Mouse (Mus musculus) right cerebral cortex, postnatal 25 days (tissue): ENCODE measurements around the gene Safb2.
A peak's percentile ranks its signal among the peaks of the same experiment; 100 is the strongest.
"Not testable (repeated sequence)": the region's sequence is repeated elsewhere in the genome, so short reads cannot be mapped to it uniquely, and the experiment has no call there.

ENCODE experiments used
- DNase-seq: peaks from one replicate; pipeline ENCODE4 v3.0.0; 2022

The Safb2 gene

DNA sequence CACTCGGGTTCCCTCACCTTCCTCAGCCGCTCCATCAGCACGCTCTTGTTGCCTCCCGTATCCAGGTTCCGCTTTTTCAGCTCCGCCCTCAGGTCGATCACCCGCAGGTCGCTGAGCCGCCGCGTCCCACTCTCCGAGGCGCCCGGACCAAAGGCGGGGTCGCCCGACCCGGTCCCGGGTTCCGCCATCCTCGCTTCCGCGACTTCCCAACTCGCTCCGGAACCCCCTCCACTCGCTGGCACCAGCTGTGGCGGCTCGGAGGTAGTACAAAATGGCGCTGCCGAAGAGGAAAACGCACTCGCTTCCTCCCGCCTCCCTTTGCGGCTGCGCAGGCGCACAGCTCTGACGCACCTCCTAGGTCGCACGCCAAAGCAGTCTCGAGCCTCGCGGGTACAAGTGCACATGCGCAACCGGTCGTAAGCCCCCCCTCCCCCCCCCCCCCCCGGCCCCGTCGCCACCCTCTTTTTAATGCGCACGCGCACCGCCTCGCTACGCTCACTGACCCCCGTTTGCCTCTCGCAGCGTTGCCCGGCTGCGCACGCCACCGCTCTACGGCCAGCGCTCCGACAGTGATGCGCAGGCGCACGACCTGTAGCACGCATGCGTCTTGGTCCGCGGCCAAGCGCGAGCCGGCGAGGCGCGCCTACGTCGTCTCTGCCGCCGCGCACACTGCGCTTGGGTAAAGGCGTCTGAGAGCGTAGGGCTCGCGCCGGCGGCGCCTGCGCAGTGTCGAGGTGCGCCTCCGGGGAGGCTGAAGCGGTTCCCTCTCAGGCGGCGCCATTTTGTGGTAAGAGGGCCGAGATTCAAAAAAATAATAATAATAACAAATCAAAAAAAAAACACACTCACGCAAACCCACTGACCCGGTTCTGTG lies at the start of gene Safb2, which contains the start of gene Safb:
Gene Safb2 (minus strand): TSS at position 329 of the 874 bp plus-strand sequence.
Gene Safb (plus strand): TSS at position 569 of the 874 bp plus-strand sequence.
- peak; percentile 100 for DNase-seq

DNA sequence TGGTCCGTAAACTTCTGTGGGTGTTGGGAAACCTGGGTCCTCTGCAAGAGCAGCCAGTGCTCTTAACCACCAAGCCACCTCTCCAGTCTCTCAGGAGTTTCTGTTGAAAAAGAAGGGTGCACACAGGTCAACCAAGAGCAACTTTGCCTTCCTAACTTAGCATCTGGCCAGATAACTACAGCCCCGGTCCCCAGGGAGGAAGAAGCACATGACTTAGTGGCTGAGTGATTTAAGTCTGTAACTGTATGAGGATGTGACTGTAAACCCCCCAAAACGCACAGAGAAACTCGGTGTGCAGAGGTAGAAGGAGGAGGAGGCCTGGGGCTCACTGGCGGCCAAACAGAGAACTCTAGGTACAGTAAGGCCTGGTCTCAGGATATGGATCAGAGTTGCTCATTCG lies 49.6 kb upstream of the Safb2 start:
- DNase-seq: no peak

DNA sequence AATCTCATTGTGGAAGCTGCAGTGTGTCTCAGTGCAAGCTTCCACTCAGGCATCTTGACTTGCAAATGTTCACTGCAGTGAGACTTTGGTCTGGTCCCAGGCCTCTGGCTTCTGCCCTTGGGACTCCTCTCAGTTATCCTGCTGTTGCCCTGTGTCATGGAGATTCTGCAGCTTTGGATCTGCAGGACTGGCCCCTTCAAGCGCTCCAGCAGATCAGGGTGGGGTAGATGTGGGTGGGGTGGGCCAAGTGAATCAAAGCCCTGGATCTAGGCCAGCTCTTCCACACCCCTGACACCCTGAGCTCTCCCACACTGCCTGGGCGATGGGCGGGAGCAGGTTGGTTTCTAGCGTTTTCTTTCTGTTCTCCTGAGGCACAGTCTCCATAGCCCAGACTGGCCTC lies 47.4 kb upstream of the Safb2 start:
- DNase-seq: no peak

DNA sequence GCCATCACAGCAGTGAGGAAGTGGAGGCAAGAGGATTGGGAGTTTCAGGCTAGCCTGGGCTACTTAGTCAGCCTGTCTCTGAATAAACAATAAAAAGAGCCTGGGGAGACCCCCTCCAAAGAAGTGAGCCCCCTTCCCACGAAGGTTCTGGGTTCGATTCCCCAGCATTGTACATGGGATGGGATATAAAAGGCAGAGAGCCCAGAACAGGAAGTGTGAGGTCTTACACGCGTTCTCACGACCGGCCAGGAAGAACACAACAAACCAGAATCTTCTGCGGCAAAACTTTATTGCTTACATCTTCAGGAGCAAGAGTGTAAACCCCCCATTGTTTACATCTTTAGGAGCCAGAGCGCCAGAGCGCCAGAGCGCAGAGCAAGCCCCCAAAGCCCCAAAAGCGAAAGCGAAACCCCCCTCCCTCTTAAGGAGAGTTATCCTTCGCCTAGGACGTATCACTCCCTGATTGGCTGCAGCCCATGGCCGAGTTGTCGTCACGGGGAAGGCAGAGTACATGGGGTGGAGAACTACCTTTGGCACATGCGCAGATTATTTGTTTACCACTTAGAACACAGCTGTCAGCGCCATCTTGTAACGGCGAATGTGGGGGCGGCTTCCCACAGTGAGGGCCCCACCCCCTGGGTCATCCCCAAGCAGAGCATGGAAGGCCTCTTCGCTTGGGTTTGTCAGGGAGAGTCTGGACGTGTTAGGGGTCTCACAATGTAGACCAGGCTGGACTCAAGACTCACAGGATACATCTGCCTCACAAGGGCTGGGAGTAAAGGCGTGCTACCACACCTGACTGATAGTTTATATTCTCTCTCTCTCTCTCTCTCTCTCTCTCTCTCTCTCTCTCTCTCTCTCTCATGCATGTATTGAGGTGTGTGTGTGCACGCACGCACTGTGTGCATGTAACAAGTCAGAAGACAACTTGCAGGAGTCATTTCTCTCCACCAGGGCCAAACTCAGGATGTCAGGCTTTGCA lies 45.7 kb upstream of the Safb2 start:
- DNase-seq: not testable (repeated sequence)

DNA sequence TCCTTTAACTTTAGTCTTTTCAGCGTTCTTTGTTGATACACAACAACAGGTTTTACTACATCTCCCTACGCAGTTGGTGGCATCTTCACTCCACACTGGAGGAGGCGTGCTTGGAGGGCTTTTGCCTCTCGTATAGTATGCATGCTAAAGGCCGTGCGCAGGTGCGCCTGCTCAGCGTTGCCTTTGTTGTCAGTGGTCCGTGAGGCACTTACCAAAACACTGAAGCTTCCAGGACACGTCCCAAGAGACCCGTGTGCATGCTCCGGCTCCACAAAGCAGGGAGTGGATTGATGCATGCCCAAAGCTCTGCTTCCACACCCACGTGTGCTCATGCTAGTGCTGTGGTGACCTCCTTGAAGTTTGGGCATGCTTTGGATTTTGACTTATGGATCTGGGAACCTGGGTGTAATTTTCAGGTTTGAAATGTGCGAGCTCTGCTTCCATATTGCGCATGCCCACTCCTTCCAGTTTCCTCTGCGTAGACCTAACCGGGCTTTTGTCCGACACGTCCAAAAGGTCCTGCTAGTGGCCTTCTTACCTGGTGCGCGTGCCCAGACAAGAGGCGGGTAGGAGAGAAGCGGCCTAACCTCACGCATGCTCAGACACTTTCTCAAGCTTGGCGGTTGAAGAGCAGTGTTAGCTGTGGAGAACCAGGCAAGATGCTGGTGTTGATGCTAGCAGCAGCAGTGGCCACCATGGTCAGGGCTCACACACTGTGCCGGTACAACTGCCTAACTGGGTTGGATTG lies 43.3 kb upstream of the Safb2 start, which contains the start of gene Catsperd:
Gene Catsperd (plus strand): TSS at position 614 of the 748 bp plus-strand sequence.
- DNase-seq: no peak

DNA sequence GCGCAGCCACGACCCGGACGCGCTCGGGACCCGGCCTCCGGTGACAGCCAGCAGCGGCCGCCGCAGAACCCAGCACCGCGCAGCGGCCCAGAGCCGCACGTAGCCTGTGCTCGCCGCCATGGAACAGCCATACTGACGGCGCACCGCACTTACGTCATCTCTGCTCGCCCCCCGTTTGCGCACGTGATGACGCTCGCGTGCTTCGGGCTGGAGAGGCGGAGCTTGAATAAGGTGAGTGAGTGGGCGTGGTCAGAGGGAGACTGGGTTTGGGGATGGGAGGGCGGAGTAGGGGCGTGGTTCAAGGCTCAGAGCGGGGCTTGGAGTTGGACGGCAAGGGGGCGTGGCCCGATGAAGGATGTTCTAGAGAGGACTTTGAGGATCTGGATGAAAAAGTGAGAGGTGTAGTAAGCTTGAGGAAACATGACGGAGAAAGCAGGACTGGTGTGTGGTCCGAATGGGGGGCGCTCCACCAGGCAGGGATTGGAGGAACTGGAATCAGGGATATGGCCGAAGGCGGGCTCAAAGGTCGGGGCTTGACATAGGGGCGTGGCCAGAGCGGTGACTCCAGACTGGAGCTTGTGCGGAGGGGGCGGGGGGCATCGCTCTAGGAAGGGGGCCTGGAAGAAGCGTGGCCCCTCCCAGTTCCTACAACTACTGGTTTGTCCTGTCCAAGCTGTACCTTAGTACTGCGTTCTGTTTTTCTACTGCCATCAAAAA lies 42.5 kb upstream of the Safb2 start, which contains the start of gene Lonp1:
Gene Lonp1 (minus strand): TSS at position 134 of the 717 bp plus-strand sequence.
- peak; percentile 95 for DNase-seq

DNA sequence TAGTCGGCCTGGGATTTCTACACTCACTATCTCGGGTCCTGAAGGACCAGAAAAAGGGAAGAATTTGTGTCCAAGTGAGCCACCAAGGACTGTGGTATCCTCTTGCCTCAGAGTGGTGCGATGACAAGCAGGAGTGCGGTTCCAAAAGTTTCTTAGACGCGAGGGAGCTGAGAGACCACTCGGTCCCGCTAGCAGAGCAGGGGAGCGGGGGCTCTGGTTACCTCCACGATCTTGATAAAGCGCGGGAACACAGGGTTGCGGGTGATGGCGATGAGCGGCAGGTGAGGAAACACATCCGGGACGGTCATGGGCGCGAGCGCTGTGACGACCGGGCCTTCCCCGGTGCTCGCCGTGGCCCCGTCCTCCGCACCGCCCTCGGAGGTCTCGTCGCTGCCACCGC lies 41.9 kb upstream of the Safb2 start:
- peak; percentile 45 for DNase-seq

DNA sequence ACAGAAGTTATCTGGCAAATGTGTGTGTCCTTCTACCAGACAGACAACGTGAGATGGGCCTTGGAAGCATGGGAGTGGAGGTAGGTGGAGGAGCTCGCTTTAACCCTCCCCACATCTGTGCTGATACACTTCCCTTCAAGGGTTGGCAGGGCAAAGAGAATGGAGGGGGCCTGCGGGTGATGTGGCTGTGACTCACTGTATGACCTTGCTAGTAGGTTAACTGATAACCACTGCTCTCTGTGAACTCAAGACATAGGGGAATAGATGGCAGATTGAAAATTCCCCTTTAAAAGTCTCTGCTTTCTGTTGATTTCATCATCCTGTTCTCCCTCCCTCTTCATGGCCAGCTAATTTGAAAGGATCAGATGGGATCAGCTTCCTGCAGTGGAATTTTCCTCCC lies 41.1 kb upstream of the Safb2 start:
- no peak for DNase-seq

DNA sequence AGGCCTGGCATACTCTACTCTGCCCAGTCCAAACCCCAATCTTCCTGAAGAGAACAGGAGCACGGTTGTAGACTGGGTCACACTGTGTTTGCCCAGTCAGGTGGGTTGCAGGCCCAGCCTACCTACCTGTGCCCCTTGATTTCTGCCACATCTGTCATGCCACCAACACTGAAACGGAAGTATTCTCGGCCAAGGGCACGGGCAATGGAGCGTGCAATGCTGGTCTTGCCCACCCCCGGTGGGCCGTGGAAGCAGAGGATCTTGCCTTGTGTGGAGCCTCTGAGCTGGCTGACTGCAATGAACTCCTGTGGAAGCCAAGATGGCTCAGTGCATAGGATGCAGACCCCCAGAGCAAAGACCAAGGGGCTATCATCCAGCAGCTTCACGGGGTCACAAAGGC lies 33.2 kb upstream of the Safb2 start:
- no peak for DNase-seq

DNA sequence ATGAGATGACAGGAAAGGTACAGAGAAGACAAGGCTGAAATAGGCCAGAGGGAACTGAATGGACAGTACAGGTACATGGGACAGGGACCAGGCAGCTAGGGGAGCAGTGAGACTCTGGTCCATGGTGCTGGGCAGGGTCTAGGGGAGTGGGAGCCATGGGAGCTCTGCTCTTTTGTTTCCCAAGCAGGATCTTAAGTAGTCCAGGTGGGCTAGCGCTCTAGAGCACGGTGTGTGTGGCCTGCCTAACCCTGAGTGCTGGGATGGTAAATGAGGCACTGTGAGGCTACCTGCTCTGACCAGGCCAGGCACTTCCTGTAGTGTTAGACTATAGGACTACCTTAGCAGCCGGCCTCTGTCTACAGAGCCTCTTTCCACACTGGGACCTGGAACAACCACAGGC lies 32.3 kb upstream of the Safb2 start:
- no peak for DNase-seq

DNA sequence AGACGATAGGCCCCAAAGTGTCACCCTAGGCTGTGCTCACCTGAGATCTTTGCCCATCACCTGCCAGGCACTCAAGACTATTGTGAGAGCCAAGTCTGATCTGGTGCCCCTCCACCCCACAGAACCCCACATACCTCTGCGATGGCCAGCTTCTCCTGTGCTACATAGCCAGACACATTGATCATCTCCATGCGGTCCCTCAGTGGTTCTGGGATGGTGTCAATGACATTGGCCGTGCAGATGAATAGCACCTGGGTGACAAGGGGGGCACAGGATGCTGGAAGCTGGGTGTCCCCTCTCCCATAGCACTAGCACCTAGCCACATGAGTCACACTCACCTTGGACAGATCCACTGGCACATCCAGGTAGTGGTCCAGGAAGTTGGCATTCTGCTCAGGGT lies 31.4 kb upstream of the Safb2 start:
- DNase-seq: no peak

DNA sequence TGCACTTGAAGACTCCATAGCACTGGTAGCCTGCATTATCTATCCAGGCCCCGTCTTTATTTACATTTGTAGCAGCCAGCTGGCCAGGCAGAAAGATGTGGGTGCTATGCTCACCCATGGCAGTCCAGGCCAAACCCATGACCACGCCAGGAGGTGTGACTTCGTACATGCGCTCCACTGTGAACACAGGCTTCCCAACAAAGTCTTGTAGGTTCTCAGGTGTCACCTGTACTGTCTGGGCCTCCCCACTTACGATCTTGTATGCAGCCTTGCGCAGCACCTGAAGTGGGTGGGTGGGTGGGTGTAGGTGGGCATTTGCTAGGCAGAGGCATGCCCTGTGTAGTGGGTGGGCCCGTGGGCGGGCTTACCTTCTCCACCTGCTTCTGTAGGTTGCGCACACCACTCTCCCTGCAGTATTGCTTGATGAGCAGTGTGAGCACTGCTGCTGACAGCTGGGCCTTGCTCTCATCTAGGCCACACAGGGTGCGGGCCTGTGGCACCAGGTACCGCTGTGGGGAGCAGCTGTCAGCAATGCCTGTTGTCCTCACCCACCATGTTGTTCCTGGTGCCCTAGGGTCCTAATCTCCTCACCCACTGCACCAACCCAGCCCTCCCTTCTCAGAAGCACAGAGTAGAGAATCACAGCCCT lies 30.9 kb upstream of the Safb2 start:
- no peak for DNase-seq

DNA sequence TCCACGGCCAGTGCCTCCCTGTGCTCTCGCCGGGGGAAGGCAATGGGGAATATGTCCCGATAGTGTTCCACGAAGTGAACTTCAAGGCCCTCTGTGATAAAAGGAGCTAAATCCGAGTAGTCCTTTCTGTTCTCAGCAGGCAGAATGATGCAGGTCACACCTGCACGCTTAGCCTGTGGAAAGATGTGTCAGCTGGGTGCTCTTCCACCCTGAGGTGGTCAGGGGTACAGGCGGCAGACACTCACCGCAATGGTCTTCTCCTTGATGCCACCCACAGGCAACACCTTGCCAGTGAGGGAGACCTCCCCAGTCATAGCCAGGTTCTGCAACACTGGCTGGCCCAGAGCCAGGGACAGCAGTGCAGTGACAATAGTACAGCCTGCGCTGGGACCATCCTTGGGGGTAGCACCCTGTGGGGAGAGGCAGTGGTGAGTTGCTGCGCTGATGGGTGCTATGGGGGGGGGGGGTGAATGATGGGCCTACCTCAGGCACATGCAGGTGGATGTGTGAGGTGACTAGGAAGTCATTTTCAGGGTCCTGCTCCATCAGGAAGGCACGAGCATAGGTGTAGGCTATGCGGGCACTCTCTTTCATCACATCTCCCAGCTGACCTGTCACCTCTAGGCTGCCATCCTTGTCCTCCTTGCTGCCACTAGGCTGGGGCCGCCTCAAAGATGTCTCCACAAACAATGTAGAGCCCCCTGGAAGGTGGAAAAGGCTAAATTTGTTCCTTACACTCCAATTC lies 30.2 kb upstream of the Safb2 start:
- DNase-seq: no peak

DNA sequence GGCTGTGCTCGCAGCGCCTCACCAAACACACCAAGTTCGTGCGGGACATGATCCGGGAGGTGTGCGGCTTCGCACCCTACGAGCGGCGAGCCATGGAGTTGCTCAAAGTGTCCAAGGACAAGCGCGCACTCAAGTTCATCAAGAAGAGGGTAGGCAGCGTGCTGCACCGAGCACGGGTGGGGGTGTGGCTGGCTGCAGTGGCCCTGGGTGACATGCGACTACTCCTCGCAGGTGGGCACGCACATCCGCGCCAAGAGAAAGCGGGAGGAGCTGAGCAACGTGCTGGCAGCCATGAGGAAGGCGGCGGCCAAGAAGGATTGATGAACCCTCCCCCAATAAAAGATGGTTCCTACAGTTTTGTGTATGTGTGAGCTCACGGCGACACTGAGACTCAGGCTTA lies 29.5 kb upstream of the Safb2 start:
- not testable (repeated sequence) for DNase-seq

DNA sequence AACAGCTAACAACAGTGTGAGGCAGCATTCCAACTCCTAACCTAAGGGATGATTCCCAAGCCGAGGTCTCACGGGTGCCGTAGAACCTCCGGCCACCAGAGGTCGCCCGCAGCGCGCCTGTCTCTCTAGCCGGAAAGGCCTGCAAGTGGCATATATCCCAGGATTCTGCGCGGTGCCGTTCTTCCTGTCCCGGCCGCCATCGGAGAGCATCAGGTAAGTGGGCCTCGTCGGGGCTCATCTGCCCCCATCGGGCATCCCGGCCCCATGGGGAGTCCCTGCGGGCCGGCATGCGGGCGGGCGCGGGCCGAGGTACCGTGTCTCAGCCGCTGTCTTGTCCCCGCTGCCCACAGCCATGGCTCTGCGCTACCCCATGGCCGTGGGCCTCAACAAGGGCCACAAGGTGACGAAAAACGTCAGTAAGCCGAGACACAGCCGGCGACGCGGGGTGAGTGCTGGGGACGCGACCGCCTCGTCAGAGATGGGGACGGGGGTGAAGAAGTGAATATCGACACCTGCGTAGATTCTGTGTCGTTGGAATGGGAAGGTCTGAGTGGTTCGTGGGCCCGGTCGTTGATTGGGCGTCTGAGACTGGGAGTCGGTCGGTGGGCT lies 29.0 kb upstream of the Safb2 start, which contains the start of gene Rpl36:
Gene Rpl36 (plus strand): TSS at position 181 of the 609 bp plus-strand sequence.
- peak; percentile 95 for DNase-seq

DNA sequence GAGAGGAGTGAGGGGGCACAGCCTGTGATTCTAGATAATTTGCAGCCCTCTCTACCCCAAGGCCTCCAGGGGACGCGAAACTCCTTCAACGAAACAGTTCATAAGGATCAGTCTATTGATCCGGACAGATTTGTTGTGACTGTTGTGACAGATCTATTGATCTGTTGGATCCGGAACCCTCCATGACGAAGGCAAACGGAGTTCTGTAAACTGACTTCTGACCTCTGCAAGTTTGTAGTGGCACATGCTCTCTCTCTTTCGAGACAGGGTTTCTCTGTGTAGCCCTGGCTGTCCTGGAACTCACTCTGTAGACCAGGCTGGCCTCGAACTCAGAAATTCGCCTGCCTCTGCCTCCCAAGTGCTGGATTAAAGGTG lies 28.2 kb upstream of the Safb2 start:
- not testable (repeated sequence) for DNase-seq

DNA sequence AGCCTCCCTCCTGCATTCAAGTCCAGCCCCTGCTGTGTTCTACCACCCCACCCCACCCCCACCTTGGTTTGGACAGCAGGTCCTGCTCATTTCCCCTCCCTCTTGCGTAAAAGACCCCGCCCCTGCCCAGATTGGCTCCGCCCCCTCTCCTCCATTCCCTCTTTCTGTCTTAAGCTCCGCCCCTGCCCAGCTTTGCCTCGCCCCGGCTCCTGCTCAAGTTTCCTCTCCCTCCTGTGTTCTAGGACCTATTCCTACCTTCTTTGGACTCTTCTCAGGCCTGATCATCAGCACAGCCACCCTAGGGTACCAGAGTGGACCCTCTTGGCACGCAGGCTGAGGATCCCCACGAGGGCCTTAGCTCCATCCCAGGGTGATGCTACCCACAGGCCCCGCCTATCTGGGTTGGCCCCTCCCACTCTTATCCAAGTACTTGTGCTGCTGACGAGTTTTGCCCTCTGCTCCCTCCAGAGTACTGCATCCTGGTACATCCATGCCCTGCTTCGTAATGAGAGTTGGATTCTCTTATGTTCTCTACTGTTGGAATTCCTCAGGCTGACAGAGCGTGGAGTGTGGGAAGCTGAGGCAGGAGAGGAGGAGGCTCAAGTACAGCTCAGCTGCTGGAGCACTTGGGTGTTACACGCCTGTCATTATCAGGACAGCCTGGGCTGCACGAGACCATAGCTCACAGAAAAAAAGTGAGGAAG lies 27.6 kb upstream of the Safb2 start:
- no peak for DNase-seq

DNA sequence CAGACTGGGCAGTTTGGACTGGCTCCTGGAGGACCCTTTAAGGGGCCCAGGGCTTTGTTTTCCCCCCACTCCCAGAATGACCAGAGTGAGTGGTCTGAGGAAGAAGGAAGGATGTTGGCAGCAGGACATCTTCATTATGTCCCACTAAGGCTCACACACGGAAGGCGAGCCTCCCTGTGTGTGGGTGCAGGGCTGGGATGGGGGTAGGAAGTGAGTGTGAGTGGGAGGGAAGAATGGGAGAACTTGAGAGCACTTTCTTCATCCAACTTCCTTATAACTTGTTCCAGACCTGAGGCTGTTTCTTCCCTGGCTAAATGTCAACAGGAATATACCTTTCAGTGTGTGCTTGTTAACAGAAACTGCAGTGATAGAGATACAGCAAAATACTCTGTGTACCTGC lies 26.9 kb upstream of the Safb2 start:
- no peak for DNase-seq

DNA sequence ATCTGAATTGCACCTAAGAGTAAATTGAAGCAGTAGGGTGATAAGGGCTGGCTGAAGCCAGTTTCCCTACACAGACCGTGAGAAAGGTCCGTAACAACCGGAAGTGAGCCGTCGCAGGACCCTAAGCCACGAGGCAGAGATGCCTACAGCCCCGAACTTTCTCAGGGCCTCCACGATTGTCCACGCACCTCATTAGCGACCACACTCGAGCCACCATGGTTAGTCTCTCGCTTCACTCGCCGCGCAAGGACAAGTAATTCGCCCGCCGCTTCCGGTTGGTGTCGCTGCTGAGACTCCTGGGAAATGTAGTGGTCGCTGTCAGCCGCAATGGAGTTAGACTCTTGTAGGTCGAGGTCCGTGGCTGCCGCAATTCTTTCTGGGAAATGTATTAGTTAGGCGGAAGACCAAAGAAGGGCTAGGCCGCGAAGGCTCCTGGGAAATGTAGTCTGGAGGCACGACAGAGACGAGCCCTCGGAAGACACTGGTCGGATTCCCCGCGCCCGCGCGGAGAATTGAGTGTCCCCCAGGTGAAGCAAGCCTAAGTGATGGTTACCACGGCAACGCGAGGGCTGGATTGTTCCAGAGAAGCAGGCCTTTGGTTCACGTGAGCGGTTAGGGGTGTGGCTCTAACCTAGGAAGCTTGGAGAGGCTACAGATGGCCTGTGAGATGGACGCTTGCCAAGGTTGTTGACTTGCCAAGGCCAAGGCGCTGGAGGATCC lies 25.2 kb upstream of the Safb2 start, which contains the start of gene 2410015M20Rik:
Gene 2410015M20Rik (minus strand): TSS at position 320 of the 720 bp plus-strand sequence.
- peak; percentile 96 for DNase-seq
